Mouse (Mus musculus) Patski (cell line): ENCODE measurements around the gene Invs. TPM values are rescaled to one million over a fixed set of nuclear protein-coding genes. Genes with fewer than 3 reads are reported as not detected.

Experiments used
- ATAC-seq: fragments of 100-300 bp; one replicate; pipeline ENCODE4 v1.8.0; 2021
- CTCF ChIA-PET: fragments of 350-600 bp; sonication (Branson Sonifier 250); formaldehyde crosslinking; loops from one replicate; lab custom pipeline; 2022; ENCODE audit warnings: inconsistent platforms; lab: Charles Lee
- POLR2A ChIA-PET: fragments of 350-600 bp; sonication (Branson Sonifier 250); formaldehyde crosslinking; loops from one replicate; lab custom pipeline; 2022; ENCODE audit warnings: antibody characterized with exemption, inconsistent platforms; lab: Charles Lee
- DNase-seq: peaks from one replicate; pipeline ENCODE4 v3.0.0-alpha.2; 2011; ENCODE audit warnings: low read depth, low spot score
- H3K27me3 ChIP-seq: fragments of 371-371 bp; one replicate; pipeline ENCODE4 v1.5.1; 2021
- CTCF ChIP-seq: fragments of 100-300 bp; IDR thresholded peaks from one replicate; pipeline ENCODE4 v1.5.1; 2021
- in situ Hi-C: fragments of 300-500 bp; cut with MboI; formaldehyde crosslinking; loops from 3 replicates; pipeline ENCODE4 v1.11.1; 2018; ENCODE audit warnings: low pct_unique_long_range_greater_than_20kb, mixed read lengths
- polyA plus RNA-seq: library from polyadenylated mRNA; unstranded; gene quantifications from one replicate; pipeline ENCODE4 v1.2.3, GENCODE M21; 2021

Gene Invs
- polyA plus RNA-seq, 1 experiment from 2014 or later: 9.3 TPM

GRCm38 (mm10) chr4:48454106-48454773, 174.7 kb downstream of the Invs start:
- peak; percentile 30 for TF ChIP-seq CTCF
- ChIA-PET CTCF (interaction anchor here (0.8 kb wide), 2 partner anchors 19 to 226 kb away, joined by 3 read pairs; no protein-coding TSS in a partner anchor), POLR2A (no interaction called here)
- DNase-seq: no peak
- in situ Hi-C loops: loop anchor here (25.0 kb wide), 1 partner anchor 1183 kb away; the partner anchor contains the start of gene Rnf20
- H3K27me3 ChIP-seq: no peaks in the 10 kb centered on the region
- ATAC-seq: no peak

GRCm38 (mm10) chr4:48458436-48458835, 178.9 kb downstream of the Invs start:
- ChIA-PET CTCF (interaction anchor here (1.3 kb wide), 1 partner anchor 11 kb away, joined by 3 read pairs; no protein-coding TSS in a partner anchor), POLR2A (no interaction called here)
- ATAC-seq (no peak), DNase-seq (no peak)
- H3K27me3 ChIP-seq: no peaks in the 10 kb centered on the region
- in situ Hi-C loops: loop anchor here (5.0 to 25.0 kb wide), 2 partner anchors 89 to 1179 kb away; partner anchors contain the start of gene Rnf20
- no peak for TF ChIP-seq CTCF

- ATAC-seq (no peak), DNase-seq (no peak)
- ChIA-PET POLR2A (no interaction called here), CTCF (interaction anchor here (2.8 kb wide), 1 partner anchor 11 kb away, joined by 8 read pairs; no protein-coding TSS in a partner anchor)
- in situ Hi-C loops: loop anchor here (10.0 to 25.0 kb wide), 2 partner anchors 214 to 1176 kb away; partner anchors contain the start of gene Rnf20
- TF ChIP-seq CTCF: no peak
- H3K27me3 ChIP-seq: no peaks in the 10 kb centered on the region
Observed at GRCm38 (mm10) chr4:48461060-48461459, 181.5 kb downstream of the Invs start.

GRCm38 (mm10) chr4:48470977-48471376, 191.4 kb downstream of the Invs start:
- no peak for TF ChIP-seq CTCF
- no peak for DNase-seq
- in situ Hi-C loops: loop anchor here (25.0 kb wide), 1 partner anchor 1166 kb away; the partner anchor contains the start of gene Rnf20
- ATAC-seq: no peak
- POLR2A ChIA-PET: no interaction called here
- CTCF ChIA-PET: interaction anchor here (1.3 to 2.0 kb wide), 2 partner anchors 10 to 80 kb away, joined by 3 to 8 read pairs; no protein-coding TSS in a partner anchor
- no peaks in the 10 kb centered on the region for H3K27me3 ChIP-seq

GRCm38 (mm10) chr4:48472052-48472791, 192.7 kb downstream of the Invs start:
- in situ Hi-C loops: loop anchor here (25.0 kb wide), 1 partner anchor 1165 kb away; the partner anchor contains the start of gene Rnf20
- TF ChIP-seq CTCF: no peak
- POLR2A ChIA-PET: no interaction called here

GRCm38 (mm10) chr4:48472792-48473650, 193.5 kb downstream of the Invs start, which contains the start of gene Tex10:
Tex10 (minus strand) TSS chr4:48473459.
- CTCF ChIA-PET: interaction anchor here (2.0 kb wide), 1 partner anchor 12 kb away, joined by 8 read pairs; no protein-coding TSS in a partner anchor
- POLR2A ChIA-PET: no interaction called here
- peak; percentile 86 for ATAC-seq
- TF ChIP-seq CTCF: no peak
- DNase-seq: no peak
- in situ Hi-C loops: loop anchor here (25.0 kb wide), 1 partner anchor 1164 kb away; the partner anchor contains the start of gene Rnf20
- H3K27me3 ChIP-seq: no peaks in the 10 kb centered on the region

More at GRCm38 (mm10) chr4:48472052-48472791, 192.7 kb downstream of the Invs start:
- CTCF ChIA-PET: interaction anchor here (1.3 to 2.0 kb wide), 2 partner anchors 12 to 79 kb away, joined by 3 to 8 read pairs; no protein-coding TSS in a partner anchor
- H3K27me3 ChIP-seq: no peaks in the 10 kb centered on the region
- DNase-seq: no peak
- no peak for ATAC-seq

GRCm38 (mm10) chr4:48473651-48474011, 194.1 kb downstream of the Invs start:
- in situ Hi-C loops: loop anchor here (25.0 kb wide), 1 partner anchor 1164 kb away; the partner anchor contains the start of gene Rnf20
- TF ChIP-seq CTCF: no peak
- DNase-seq (no peak), ATAC-seq (no peak)
- no peaks in the 10 kb centered on the region for H3K27me3 ChIP-seq
- CTCF ChIA-PET: no interaction called here
- POLR2A ChIA-PET: no interaction called here

- no peak for ATAC-seq
- no peaks in the 10 kb centered on the region for H3K27me3 ChIP-seq
- in situ Hi-C loops: no loop called here
- no peak for DNase-seq
- ChIA-PET POLR2A (no interaction called here), CTCF (interaction anchor here (0.7 to 1.1 kb wide), 2 partner anchors 53 to 200 kb away, joined by 3 read pairs; no protein-coding TSS in a partner anchor)
- peak; percentile 51 for TF ChIP-seq CTCF
Observed at GRCm38 (mm10) chr4:48481287-48481686, 201.7 kb downstream of the Invs start.

Other genes starting within 250 kb of the Invs start
- gene Nr4a3, start 234.6 kb upstream of the Invs start, polyA plus RNA-seq: 0.08 TPM
- gene Stx17, start 154.8 kb upstream of the Invs start, polyA plus RNA-seq: 19.7 TPM
- 41.4 TPM for gene Erp44, start 202 bp upstream of the Invs start, polyA plus RNA-seq
- gene Tex10, start 193.7 kb downstream of the Invs start, polyA plus RNA-seq: 21.6 TPM